Mouse (Mus musculus) layer of hippocampus, adult 8-10 months (tissue): ENCODE data around the gene Rdh1. TPM values are rescaled to one million over a fixed set of nuclear protein-coding genes. Genes with fewer than 3 reads are reported as not detected.
"Not testable (repeated sequence)": the region's sequence is repeated elsewhere in the genome, so short reads cannot be mapped to it uniquely, and the experiment has no call there.

ENCODE experiments used
- DNase-seq, 2 experiments: peaks; one replicate each; pipeline ENCODE4 v3.0.0; 2022; ENCODE audit warnings: low spot score in 2 of 2
- total RNA-seq, 4 experiments: library from RNA; stranded (reverse); gene quantifications; 2 replicates each; pipeline ENCODE4 v1.2.4; 2022

Gene Rdh1
- total RNA-seq, 4 experiments from 2014 or later, result 0.07 to 0.25 (median 0.16) TPM

DNA sequence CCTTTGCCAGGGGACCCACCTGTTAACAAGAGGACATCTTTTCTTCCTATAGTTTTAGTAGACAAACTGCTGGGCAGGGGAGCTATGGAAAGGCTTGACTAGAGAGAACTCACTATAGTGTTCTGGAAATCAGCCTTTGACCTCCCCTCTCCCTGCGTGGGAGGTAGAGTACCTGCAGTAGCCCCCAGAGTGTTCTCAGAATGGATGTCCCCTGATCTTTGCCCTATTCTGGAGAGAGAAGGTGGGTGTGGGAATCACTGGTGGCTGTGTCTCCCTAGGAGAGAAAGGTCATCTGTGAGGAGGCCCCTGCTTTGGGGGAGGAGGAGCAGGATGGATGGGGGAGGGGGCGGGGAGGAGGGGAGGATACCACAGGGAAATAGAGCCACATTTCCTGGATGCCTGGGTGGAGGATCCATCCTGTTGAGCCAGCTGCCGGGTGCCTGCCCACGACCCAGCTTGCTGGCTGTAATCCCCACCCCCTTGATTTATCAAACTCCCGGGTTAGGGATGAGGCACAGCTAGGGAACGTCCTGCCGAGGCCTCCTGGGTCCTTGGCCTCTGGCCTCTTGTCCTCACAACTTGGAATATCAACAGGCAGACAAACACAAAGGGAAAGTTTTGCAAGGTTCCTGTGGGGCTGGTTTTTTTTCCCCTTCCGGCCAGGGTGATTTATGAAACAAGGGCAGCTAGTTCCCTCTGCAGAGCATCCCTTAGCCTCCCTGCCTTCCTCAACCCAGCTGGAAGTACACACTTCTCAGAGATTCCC lies 10.5 kb upstream of the Rdh1 start:
- no peak for DNase-seq

DNA sequence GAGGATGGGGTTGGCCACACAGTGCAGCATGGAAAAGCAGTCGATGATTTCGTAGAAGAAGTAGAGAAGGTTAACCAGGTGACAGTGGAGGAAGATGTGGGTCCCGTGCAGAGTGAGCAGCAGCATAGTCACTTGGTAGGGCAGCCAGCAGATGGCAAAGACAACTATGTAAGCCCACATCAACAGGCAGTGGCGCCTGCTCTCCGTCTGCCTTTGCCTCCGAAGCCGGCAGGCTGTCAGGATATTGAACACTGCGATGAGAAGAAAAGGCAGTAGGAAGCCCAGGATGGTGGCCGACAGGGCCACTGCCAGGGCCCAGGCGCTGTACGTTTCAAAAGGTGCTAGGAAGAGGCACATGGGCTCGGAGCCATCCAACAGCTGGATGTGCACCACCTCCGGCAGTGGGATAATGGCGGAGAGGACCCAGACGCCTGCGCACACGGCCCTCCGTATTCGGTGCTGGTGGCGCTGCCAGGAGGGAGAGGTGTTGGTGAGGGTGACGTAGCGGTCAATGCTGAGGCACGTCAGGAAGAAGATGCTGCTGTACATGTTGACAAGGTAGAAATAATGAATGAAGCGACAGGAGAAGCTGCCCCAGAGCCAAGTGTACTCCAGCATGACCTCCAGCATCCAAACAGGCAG lies 9.3 kb upstream of the Rdh1 start:
- peak in 1 of 2 experiments; percentile 36 for DNase-seq

DNA sequence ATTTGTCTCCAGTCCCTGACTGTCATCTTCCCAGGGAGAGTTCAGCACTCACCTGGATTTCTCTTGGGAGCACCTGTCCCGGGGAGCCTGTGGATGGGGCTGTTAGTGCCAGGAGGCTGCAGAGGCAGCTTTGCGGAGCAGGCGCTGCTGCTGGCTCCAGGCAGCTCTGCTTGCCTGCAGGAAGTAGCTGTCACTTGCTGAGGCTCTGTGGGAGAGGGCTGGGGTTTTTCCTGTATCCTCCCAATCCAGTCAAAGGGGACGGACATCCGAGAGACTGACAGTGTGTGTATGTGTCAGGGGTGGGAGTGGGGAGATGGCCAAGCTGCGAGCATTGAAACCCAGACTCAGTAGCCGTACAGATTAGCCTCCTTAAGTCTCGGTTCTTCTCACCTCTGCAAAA lies 8.0 kb upstream of the Rdh1 start, which contains the start of gene Gpr182:
Gpr182 (minus strand) TSS at position 185 of the 400 bp plus-strand sequence.
- no peak for DNase-seq

DNA sequence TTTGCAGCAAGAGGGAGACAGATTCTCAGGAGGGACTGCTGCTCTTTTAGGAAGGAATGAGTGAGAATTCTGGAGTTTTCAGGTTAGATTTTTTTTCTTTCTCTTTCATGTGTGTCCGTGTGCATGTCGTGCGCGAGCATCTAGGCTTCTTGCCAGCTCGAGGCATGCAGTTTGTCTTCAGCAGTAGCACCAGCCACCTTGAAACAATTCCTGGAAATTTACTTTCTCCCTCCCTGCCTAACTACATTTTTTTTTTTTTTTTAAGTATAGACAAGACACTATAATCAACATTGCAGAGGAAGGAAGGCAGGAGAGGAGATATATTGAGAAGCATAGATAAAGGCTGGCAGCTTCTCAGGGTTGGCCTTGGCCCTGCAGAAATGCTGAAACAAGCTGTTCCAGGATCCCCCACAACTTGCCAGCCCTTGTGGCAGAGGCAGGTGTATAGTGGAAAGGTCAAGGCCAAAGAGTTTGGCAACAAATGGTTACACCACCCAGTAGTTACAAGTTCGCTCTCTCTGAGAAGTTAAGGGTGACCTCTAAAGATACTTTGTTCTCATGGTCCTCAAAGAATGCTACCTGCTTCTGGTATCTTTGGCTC lies 4.9 kb upstream of the Rdh1 start:
- DNase-seq, result no peak

DNA sequence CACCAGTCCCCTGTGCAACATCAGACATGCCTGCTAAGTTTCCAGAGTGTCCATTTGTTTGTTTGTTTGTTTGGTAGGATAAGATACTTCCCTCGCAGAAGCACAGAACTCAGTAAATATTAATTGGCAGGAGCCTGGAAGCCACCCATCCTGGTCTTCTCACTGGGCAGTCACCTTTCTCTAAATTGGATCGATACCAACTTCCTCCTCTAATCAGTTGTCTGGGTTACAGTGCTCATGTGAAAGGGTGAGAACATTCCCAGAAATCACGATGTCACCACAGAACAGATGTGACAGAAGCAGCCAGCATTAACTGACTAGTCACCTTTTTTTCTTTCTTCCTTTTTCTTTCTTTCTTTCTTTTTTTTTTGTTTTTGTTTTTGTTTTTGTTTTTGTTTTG lies 4.3 kb upstream of the Rdh1 start:
- no peak for DNase-seq

DNA sequence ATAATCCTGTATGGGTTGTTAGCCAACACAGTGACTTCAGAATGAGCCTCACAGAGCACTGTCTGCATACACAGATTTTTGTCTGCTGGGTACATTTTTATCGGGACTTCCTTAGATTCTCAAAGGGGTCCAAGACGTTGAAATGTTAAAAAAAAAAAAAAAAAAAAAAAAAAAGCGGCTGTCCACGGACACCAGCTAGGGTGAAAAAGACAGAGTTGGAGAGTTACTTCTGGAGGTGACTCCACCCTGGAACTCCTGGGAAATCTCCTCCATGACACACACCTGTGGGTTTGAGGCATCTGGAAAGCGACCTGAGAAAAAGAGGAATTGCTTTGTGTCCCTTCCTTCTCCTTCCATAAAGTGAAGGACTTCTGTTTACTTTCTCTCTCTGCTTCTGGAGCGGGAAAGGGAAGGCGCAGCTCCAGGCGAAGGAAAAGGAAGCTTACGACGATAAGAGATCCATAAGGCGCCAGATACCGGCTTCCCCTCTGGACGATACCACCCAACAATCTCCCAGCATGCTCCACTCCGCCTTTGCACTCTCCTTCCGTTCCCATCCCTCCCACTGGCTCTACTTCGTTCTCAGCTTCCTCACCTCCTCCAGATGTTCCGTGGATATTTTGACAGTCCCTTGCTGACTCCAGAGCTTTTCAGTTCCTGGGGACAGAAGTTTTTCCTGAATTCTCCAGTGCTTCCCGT lies 3.6 kb upstream of the Rdh1 start:
- DNase-seq, result no peak

DNA sequence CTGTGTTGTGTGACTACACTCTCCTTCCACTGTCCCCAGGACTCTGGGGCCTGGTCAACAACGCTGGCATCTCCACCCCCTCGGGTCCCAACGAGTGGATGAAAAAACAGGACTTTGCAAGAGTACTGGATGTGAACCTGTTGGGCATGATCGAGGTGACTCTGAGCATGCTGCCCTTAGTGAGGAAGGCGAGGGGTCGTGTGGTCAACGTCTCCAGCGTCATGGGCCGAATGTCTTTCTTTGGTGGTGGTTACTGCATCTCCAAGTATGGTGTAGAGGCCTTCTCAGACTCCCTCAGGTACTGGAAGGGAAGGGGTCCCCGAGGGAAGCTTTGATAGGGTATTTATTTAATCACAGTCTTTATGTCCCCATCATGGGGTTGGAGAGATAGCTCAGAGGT lies 3.4 kb downstream of the Rdh1 start:
- not testable (repeated sequence) for DNase-seq

DNA sequence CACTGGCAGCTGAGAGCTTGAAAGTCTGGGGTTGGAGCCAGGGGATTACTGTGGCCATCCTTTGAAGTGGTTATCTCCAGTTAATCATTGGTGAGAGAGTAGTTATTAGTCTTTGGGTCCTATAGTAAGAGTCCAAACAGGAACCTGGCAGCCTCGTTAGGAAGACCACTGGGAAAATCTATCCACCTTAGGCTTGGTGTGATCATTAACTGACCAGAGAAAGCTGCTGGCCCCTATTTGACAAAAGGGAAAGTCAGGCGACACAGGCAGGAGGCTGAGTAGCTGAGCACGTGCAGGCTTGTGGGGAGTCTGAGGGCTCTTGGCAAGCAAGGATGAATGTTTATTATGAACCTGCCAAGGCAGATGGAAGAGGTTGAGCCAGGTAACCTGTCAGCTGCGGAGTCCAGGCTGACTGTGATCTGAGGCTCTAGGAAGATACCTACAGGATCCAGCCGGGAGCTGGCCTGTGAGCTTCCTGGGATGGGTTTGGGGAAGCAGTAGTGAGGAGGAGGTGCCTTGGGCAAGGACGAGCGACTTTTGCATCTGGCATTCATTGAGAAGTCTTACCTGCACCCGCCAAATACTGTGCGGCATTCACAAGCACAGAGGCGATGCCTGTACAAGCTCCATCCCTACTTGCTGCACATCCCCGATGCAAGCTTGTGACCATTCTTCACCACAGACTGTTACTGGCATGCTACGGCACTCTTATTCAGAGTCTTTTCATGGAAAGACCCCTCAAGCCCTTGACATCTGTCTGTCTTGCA lies 4.6 kb downstream of the Rdh1 start:
- DNase-seq, result no peak

DNA sequence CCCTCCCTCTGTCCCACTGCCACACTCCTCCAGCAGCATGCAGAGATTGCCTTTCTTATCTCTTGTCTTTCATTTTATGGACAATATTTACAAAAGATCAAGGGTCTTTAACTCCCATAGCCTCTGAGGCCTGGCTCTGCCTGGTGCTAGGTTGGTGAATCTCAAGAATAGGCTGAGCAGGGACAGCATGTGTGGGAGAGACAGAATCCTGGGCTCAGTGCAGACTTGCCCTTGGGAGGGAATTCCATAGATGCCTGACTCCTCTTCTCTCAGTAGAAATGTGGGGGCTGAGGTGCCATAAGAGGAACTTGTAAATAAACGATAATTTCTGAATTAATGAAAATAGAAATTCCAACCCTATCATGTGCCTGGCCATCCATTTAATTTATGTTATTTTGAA lies 7.0 kb downstream of the Rdh1 start:
- no peak for DNase-seq

DNA sequence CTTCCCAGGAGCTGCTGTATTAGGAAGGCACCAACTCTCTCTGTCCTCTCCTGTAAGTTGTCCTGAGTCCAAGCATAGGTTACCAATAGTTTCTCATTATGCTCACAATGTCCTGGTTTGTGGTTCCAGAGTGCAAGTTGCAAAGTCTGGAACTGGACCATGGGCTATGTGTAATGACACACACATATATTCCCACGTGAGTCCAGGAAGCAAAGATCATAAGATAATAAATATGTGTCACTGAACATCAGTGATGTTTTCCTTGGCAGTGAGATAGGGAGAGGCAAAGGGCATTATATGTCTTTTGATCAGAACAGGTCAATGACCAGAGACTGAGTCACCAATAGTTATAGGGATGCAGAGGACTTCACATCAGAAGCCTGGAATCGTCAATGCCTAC lies 16.5 kb downstream of the Rdh1 start, which contains the start of gene Rdh9:
Rdh9 (plus strand) TSS at position 376 of the 400 bp plus-strand sequence.
- DNase-seq, result no peak

DNA sequence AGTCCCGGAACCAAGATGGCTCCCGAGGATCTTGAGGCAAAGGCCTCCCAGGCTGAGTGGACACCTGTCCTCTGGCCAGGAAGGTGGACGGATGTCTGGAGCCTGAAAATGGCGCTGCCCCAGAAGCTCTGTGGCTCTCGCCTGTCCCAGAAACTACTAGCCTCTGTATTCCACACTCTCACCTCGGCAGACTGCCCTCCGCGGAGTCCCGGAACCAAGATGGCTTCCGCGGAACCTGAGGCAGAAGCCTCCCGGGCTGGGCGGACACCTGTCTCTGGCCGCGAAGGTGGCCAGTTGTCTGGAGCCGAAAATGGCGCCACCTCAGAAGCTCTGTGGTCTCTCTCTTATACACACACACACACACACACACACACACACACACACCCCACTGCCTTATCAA lies 22.8 kb downstream of the Rdh1 start:
- not testable (repeated sequence) for DNase-seq

DNA sequence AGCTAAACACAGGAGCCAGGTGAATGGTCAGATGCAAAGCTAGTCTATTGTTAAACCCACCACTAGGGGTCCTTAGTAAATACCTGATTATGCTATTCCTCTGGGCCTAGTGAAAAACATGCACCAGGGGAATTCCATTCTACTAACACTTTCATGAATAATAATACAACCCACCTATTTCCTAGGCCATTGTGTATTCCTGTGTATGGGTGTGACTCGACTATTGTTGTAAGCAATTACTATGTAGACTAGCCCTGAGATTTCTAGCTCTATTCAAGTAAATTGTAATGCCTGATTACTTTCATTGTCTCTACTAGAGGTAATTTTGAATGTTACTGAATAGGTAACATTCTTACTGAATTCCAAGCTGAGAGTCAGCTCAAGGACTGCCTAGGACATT lies 25.9 kb downstream of the Rdh1 start:
- not testable (repeated sequence) for DNase-seq

DNA sequence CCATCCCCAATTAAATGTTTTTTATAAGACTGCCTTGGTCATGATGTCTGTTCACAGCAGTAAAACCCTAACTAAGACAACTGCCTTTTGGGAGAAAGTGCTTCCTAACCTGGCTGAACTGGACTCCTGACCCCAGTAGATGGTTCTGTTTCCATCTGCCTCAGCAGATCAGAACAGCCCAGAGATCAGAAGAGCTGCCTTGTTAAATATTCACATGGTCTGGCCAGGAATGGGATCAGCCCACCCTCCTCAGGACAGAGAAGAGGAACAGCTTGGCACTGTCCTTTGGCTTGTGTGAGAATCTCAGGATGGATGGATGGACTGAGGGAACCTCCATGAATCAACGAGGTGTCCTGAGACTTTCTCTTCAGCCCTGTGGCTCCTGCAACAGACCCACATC lies 39.8 kb downstream of the Rdh1 start:
- DNase-seq, result no peak

DNA sequence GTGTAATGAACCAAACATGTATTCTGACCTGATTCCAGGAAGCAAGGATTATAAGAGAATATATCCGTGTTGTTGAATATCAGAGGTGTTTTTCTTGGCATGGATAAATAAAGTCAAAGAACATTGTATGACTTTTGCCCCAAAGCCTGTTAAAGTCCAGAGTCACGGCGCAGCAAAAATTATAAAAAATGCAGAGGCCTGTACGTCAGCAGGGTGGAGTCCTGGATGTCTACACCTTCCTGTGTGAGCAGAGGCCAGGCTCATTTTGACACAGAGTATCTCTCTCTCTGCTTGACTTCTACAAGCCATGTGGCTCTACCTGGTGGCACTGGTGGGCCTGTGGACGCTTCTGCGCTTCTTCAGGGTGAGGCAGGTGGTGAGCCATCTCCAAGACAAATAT lies 41.4 kb downstream of the Rdh1 start, which contains the start of gene Rdh16:
Rdh16 (plus strand) TSS at position 262 of the 400 bp plus-strand sequence.
- no peak for DNase-seq

DNA sequence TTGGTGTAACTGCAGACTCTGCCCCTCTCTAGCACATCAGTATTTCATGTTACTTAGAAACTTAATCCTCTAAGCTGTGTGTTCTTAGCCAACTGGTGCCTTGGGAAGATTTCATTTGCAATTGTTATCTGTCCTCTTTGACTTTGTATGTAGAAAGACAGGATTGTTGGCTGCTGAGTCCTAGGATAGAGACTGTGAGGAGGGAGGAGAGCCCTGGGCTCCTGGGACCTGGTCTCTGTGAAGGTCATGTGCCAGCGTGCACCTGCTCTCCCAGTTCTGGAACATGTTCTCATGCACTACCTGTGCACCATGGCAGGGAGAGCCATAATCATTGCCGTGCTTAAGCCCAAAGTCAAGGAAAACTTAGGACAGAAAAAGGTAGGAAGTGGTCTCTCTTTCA lies 42.1 kb downstream of the Rdh1 start:
- no peak for DNase-seq

DNA sequence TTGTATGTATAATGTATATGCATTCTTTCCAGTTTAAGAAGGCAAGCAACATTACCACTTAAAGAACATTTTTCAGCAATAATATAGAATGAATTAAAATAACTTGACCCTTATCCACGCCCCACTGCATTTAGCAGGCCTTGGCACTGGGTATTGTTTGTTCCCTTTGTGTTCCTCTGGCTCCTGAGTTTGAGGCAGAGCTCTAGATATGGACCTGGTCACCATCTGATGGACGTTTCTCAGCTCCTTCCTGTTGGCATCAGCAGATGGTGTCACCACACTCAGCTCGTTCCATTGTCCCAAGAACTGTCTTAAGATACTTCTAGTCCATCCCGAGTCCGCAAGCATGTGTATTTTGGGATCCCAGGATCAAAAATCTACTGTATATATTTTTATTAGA lies 42.7 kb downstream of the Rdh1 start:
- DNase-seq, result no peak

DNA sequence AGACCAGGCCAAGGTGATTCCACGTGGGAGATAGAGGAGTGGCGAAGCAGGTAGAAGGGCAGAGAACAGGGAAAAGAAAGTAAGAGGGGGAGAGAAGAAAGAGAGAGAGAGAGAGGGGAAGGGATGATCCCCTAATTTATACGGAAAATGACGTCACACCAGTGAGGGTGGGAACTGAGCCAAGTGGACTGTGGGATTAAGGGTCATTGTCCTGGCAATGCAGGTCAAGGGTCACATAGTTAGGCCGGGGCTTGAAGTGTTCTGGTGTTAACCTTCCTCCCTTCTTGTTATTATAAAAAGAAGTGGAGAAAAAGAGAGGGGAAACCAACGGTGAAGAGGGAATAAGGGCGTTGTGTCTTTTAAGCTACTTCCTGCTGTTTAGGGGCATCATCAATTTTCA lies 44.9 kb downstream of the Rdh1 start:
- no peak for DNase-seq

DNA sequence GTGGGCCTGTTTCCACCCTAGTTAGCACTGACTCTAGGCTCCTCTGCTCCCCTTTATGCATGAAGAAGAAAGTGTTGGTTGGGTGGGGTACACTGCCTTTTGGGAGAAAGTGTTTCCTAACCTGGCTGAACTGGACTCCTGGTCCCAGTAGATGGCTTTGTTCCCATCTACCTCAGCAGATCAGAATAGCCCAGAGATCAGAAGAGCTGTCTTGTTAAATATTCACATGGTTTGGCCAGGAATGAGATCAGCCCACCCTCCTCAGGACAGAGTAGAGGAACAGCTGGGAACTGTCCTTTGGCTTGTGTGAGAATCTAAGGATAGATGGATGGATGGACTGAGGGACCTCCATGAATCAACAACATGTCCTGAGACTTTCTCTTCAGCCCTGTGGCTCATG lies 56.4 kb downstream of the Rdh1 start:
- DNase-seq, result no peak

DNA sequence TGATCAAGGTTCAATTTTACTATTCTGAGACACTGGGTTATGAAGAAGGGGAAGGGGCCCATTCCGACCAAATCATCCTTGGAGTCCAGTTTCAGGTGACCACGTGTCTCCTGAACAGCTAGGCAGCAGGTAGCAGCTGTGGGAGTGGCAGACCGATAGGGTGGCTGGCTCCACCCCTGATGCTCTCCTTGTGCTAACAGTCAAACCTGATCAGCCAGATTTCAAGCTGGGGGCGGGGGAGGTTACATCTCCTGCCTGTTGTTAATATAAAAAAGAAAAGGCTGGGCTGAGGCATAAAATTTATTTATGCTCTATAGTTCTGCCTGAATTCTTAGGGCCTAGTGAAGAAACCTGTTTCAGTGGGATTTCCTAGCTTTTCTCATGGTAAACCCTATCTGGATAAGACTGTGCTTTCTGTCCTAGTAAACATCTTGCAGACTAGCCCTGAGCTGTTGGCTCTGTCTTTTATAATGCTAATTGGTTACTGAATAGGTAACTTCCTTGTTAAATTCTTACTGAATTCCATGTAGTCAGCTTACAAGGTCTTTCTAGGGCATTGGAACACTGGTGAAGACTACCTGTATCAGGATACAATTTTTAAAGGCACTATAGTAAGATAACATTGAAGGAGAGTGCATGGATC lies 57.9 kb downstream of the Rdh1 start:
- not testable (repeated sequence) for DNase-seq
